9 mouse cellular contexts compared by ENCODE assay signal in genomic region chr6:48738961-48739779, GRCm38 (mm10). TPM values are rescaled to one million over a fixed set of nuclear protein-coding genes. Genes with fewer than 3 reads are reported as not detected.
DNase-seq lines count a peak whose midpoint lies in the region; ATAC-seq and TF ChIP-seq lines count a peak whose summit lies in the region.
"Had no signal": no experiment of that assay in that cellular context is flagged by ENCODE, and none has a peak within 500 bp of the region (broad histone marks: within the 10 kb centered on the region; RNA-seq: fewer than 3 reads in every experiment).

Gene Gimap1 (plus strand): TSS chr6:48739054.

- DNase-seq in A20 (ENCODE audit: low read depth, low spot score) = peak; percentile 88
- no peak for DNase-seq in intestine, embryonic 14.5 days (ENCODE audit: low spot score)
- no peak for DNase-seq in urinary bladder, postnatal 4 days (ENCODE audit: low spot score in 2 of 2)
- no peak for DNase-seq in Muller cell, postnatal 12 days (ENCODE audit: inconsistent ontology term)
- DNase-seq in left cerebral cortex, postnatal 36 days (ENCODE audit: low spot score in 2 of 2) = no peak

- H3K9ac ChIP-seq in intestine, embryonic 14.5 days (ENCODE audit: low read length) = no peak within 1 kb of the TSS
- H3K9ac ChIP-seq in lung, embryonic 15.5 days = peak within 1 kb of the TSS; percentile 27; the same call in 1 of the 2 replicates
- H3K9ac ChIP-seq in stomach, embryonic 16.5 days (ENCODE audit: low read length) = 0 out of 2 replicates have a peak within 1 kb of the TSS, but pooled peaks have one; percentile 2

- no peak for ATAC-seq in intestine, embryonic 14.5 days (replicated peaks; ENCODE audit: low FRiP score, low TSS enrichment, low read depth)
- no peak for ATAC-seq in lung, embryonic 15.5 days (ENCODE audit: borderline replicate concordance, extremely low read depth, low FRiP score, low TSS enrichment)
- no peak for ATAC-seq in stomach, embryonic 16.5 days (ENCODE audit: insufficient read depth, low FRiP score)
- ATAC-seq: Patski had no signal

- H3K27ac ChIP-seq in bone marrow macrophage, adult 2 months (ENCODE audit: insufficient read depth, low read depth, low read length) = no peak within 1 kb of the TSS
- H3K27ac ChIP-seq in intestine, embryonic 14.5 days (ENCODE audit: low read depth) = peak within 1 kb of the TSS; percentile 12
- peak within 1 kb of the TSS; percentile 65; the same call in 1 of the 2 replicates for H3K27ac ChIP-seq in lung, embryonic 15.5 days
- peak within 1 kb of the TSS; percentile 14; the same call in 1 of the 2 replicates for H3K27ac ChIP-seq in stomach, embryonic 16.5 days (ENCODE audit: low read length)

- H3K4me2 ChIP-seq in intestine, embryonic 14.5 days (ENCODE audit: low read length) = peak within 1 kb of the TSS; percentile 77
- peak within 1 kb of the TSS; percentile 78 for H3K4me2 ChIP-seq in lung, embryonic 15.5 days
- peak within 1 kb of the TSS; percentile 41; the same call in 1 of the 2 replicates for H3K4me2 ChIP-seq in stomach, embryonic 16.5 days (ENCODE audit: low read depth, low read length)

- intact Hi-C loops in left cerebral cortex, postnatal 36 days (cut with DNase I) = no loop called here

- H3K9me3 ChIP-seq in intestine, embryonic 14.5 days (ENCODE audit: control insufficient read depth, low read length) = no peaks in the 10 kb centered on the region
- no peaks in the 10 kb centered on the region for H3K9me3 ChIP-seq in lung, embryonic 15.5 days
- no peaks in the 10 kb centered on the region for H3K9me3 ChIP-seq in stomach, embryonic 16.5 days (replicated peaks; ENCODE audit: control insufficient read depth, low read length)

- H3K4me3 ChIP-seq in bone marrow macrophage, adult 2 months (ENCODE audit: insufficient read depth, low read length) = peak within 1 kb of the TSS; percentile 18
- peak within 1 kb of the TSS; percentile 20; the same call in 1 of the 2 replicates for H3K4me3 ChIP-seq in intestine, embryonic 14.5 days (ENCODE audit: low read depth, low read length)
- H3K4me3 ChIP-seq in lung, embryonic 15.5 days = peak within 1 kb of the TSS; percentile 33
- peak within 1 kb of the TSS; percentile 20 for H3K4me3 ChIP-seq in stomach, embryonic 16.5 days (replicated peaks; ENCODE audit: low read length)

- no peaks in the 10 kb centered on the region for H3K4me1 ChIP-seq in bone marrow macrophage, adult 2 months (ENCODE audit: control insufficient read depth, insufficient read depth, low read length)
- H3K4me1 ChIP-seq in intestine, embryonic 14.5 days (replicated peaks; ENCODE audit: control insufficient read depth, insufficient read depth, low read length) = peaks cover 8% of the 10 kb centered on the region; the same call in 1 of the 2 replicates
- H3K4me1 ChIP-seq in lung, embryonic 15.5 days = peaks cover 24% of the 10 kb centered on the region
- peaks cover 14% of the 10 kb centered on the region for H3K4me1 ChIP-seq in stomach, embryonic 16.5 days (ENCODE audit: control insufficient read depth, insufficient read depth, low read length)

- no peaks in the 10 kb centered on the region for H3K36me3 ChIP-seq in intestine, embryonic 14.5 days (ENCODE audit: control insufficient read depth, insufficient read depth, low read length)
- H3K36me3 ChIP-seq in lung, embryonic 15.5 days = no peaks in the 10 kb centered on the region
- H3K36me3 ChIP-seq in stomach, embryonic 16.5 days (ENCODE audit: control insufficient read depth, insufficient read depth, low read length) = no peaks in the 10 kb centered on the region

- TF ChIP-seq POLR2A in bone marrow macrophage, adult 2 months (IDR thresholded peaks at IDR 0.05; ENCODE audit: borderline replicate concordance, low read depth, low read length) = no peak

- 69% methylated on average over 15 of the region's 15 CpGs for WGBS in intestine, embryonic 14.5 days
- 58% methylated on average over 15 of the region's 15 CpGs for WGBS in lung, embryonic 15.5 days
- 70% methylated on average over 15 of the region's 15 CpGs for WGBS in stomach, embryonic 16.5 days

- H3K27me3 ChIP-seq in intestine, embryonic 14.5 days (replicated peaks; ENCODE audit: control insufficient read depth, insufficient read depth, low read length) = peaks cover 16% of the 10 kb centered on the region
- peaks cover 25% of the 10 kb centered on the region for H3K27me3 ChIP-seq in lung, embryonic 15.5 days
- peaks cover 15% of the 10 kb centered on the region for H3K27me3 ChIP-seq in stomach, embryonic 16.5 days (ENCODE audit: control insufficient read depth, insufficient read depth, low read length)

- TF ChIP-seq CTCF in bone marrow macrophage, adult 2 months (IDR thresholded peaks at IDR 0.05; ENCODE audit: low read depth, low read length) = no peak

RNA-seq across cellular contexts. Expression of gene Gimap1, which starts in this region (rescaled TPM):
- not detected in 2 replicates for polyA plus RNA-seq in bone marrow macrophage, adult 2 months (2012; ENCODE audit: insufficient read depth, insufficient read length, missing spikeins)
- 21.0 and 23.8 TPM in 2 replicates for polyA plus RNA-seq in intestine, embryonic 14.5 days (2014; fragmentation: Nextera tagmentation; extraction: Ambion mirVana)
- polyA plus RNA-seq in lung, embryonic 15.5 days (2015; fragmentation: Nextera tagmentation; extraction: Ambion mirVana) = 43.0 and 53.3 TPM in 2 replicates
- 15.7 and 19.7 TPM in 2 replicates for polyA plus RNA-seq in stomach, embryonic 16.5 days (2015; fragmentation: Nextera tagmentation; extraction: Ambion mirVana)
- 1 to 10 TPM; 1.9 to 3.1 TPM for total RNA-seq in left cerebral cortex, postnatal 36 days (2021)

Comparison
In these comparisons a context has a peak if more than half of its experiments do, and no peak if none do; other contexts are left out.
1. RNA of gene Gimap1 (polyA plus RNA-seq): 43.0 to 53.3 TPM in lung, embryonic 15.5 days, 21.0 to 23.8 TPM in intestine, embryonic 14.5 days and 15.7 to 19.7 TPM in stomach, embryonic 16.5 days; not detected in bone marrow macrophage, adult 2 months; every median in the first group is over 10 times any median in the second.
2. Peak in every context shown above with its lines, with median percentiles within 50 percentile points of each other: H3K4me3 ChIP-seq and H3K4me2 ChIP-seq.